Mouse (Mus musculus): ENCODE results near the gene A230072I06Rik.

The A230072I06Rik gene

GRCm38 (mm10) chr8:12278663-12279312 lies at the start of gene A230072I06Rik:
A230072I06Rik (plus strand) TSS chr8:12278819.
- no peak for DNase-seq (ENCODE audit: low spot score)

DNA sequence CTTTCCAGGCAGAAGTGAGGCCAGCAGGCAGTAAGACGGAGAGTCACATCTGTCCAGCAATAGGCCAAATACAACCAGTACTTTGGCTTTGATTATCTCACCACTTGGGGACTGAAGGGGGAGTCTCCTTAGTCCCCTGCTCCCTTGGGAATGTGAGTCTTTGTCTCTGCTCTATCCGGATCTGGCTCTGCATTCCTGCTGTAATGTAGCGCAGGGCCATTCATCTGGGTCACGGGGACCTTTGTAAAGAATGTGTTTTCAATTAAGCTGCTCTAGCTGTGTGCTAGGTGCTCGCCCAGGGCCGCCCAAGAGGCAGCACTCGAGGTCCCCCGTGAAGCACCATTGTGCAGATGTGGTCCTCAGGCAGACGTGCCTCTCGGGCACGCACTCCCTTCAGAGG lies 44.6 kb upstream of the A230072I06Rik start:
- no peak for DNase-seq (ENCODE audit: low spot score)

DNA sequence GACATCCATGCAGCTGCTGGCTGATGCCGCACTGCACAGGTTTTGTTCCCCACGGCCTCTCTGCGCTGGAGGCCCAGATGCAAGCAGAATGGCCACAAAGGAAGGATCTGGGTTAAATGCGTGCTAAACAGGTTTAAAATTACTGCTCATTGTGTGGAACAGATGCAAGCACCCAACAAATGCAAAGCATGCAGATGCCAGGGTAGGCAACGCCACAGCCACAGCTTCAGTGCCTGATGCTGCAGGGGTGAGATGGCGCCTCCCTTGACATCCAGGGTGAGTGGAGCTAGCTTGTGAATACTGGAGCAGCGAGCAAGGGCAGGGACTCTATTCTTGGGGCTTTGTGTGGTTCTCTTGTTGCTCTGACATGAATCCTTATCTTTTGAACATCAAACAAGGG lies 39.8 kb upstream of the A230072I06Rik start:
- DNase-seq (ENCODE audit: low spot score) = no peak

GRCm38 (mm10) chr8:12240143-12240542 lies 38.5 kb upstream of the A230072I06Rik start:
- no peak for DNase-seq (ENCODE audit: low spot score)

GRCm38 (mm10) chr8:12243746-12244145 lies 34.9 kb upstream of the A230072I06Rik start:
- DNase-seq (ENCODE audit: low spot score) = no peak

GRCm38 (mm10) chr8:12259890-12260289 lies 18.7 kb upstream of the A230072I06Rik start:
- no peak for DNase-seq (ENCODE audit: low spot score)

DNA sequence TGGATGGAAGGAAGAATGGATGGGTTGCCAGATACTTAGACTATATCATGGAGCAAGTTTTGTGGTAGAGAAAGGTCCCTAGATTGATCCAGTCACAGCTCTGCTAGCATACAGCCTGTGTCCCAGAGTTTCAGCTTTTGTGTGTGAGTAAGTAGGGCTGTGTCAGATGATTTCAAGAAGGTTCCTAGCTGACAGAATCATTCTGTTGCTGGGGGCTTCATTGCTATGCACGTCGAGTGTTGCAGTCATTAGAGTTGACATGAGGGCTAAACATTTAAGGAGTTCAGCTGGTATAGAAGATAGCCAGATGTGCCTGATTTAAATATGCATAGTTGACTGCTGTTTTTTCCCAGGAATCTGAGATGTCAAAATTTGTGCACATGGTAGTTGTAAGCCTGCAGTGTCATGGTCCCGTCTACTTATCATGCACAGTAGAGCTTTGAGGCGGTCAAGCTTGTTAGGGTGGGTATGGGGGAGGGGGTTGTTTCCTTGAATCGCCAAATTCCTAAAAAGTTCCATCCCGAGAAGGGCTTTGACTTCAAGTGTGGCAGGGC lies 18.1 kb upstream of the A230072I06Rik start:
- no peak for DNase-seq (ENCODE audit: low spot score)

- DNase-seq (ENCODE audit: low spot score) = no peak
These were observed 17.1 kb upstream of the A230072I06Rik start for GRCm38 (mm10) chr8:12261556-12261955.

- no peak for DNase-seq (ENCODE audit: low spot score)
These were observed 13.6 kb upstream of the A230072I06Rik start for GRCm38 (mm10) chr8:12264996-12265395.

DNA sequence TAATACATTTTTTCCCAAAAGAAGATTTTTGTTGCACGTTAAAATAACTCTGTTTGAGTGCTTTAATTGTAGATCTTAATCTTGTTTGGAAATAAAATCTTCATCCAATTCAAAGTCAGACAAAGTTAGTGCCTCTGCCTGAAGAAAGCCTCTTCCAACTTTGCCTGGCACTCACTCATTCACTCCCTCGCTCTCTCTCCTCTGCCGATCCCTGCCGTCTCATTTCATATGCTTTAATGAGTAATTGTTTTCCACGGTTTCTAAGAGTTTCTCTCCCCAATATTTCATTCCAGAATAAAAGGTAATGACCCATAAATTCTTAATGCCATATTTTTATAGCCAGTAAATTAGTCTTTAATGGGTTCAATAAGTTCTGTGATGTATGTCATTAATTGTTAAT lies 10.8 kb upstream of the A230072I06Rik start:
- DNase-seq (ENCODE audit: low spot score) = no peak

GRCm38 (mm10) chr8:12268306-12268829 lies 10.3 kb upstream of the A230072I06Rik start:
- no peak for DNase-seq (ENCODE audit: low spot score)

DNA sequence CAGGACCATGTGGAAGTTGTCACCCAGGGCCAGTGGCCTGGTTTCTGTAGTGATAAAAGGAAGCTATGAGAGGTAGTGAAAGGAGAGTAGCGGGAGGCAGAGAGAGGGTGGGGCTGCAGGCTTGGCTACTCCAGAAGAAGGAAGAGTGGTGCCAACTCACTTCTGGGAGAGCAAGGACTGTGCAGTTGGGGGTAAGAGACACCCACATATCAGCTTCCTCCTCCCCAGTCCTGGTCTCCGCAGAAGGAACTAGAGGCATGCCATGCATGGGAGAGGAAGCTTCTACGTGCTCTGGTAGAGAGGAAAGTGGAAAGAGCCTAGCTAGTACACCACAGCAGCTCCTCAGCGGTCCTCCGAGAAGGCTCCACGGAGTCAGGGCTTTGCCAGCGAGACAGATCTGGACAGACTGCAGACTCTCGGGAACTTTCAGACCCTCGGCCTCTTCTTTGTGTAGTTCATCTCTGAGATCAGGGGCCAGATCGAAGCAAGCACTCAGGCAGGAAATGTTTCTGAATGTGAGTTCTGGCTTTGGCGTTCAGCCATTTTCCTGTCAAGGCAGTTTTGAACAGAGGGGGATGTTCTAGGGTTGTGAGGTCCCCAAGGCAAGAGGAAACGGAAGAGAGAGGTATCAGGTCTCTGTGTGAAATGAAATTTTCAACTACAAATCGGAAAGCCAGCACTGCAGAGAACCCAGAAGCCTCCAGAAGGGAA lies 1.0 kb downstream of the A230072I06Rik start:
- no peak for DNase-seq (ENCODE audit: low spot score)

- DNase-seq (ENCODE audit: low spot score) = no peak
These were observed 3.5 kb downstream of the A230072I06Rik start for GRCm38 (mm10) chr8:12282128-12282527.

- no peak for DNase-seq (ENCODE audit: low spot score)
These were observed 11.9 kb downstream of the A230072I06Rik start for GRCm38 (mm10) chr8:12290551-12290950.

DNA sequence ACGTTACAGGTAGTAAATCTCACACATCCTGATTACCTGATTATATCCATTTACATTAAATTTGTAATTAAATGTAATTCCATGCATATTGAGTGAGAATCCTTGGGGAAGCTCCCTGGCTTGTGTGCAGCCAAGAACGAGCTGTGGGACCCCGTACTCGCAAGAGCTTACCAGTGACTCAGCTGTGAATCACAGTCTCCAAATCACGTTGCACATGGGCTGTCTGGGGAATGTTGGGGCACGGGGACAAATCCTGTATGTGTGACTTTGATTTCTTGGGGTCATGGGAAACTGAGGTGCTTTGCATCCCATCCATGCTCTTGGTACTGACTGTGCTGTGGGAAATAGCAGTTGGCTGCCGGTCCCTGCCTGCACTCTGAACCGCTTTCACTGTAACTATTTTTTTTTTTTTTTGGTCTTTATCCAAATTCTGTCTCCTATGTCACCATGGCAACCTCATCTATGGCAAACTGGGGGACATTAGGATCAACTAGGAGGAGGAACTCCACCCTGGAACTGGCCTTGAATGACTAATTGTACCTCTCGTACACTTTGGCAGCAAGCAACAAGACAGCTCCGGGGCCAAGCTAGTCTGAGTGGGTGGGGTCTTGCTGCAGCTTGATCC lies 19.8 kb downstream of the A230072I06Rik start:
- DNase-seq (ENCODE audit: low spot score) = no peak

DNA sequence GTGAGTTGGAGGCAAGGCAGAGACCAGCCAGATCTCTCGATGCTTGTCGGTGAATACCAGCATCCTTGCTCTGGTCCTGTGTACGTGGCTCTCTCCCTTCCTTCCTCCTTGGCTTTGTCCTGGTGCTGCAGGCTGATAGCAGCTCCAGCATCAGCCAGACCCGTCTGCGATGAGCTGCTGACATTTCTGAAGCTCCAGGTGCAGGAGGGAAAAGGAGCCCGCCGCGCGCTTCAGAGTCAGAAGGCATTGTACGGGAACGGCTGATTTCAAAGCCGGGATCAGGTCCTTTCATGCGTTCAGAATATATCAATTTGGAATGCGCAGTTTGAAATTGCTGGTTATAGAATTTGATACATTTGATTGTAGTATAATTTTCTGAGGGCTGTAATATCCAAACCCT lies 23.4 kb downstream of the A230072I06Rik start:
- no peak for DNase-seq (ENCODE audit: low spot score)

DNA sequence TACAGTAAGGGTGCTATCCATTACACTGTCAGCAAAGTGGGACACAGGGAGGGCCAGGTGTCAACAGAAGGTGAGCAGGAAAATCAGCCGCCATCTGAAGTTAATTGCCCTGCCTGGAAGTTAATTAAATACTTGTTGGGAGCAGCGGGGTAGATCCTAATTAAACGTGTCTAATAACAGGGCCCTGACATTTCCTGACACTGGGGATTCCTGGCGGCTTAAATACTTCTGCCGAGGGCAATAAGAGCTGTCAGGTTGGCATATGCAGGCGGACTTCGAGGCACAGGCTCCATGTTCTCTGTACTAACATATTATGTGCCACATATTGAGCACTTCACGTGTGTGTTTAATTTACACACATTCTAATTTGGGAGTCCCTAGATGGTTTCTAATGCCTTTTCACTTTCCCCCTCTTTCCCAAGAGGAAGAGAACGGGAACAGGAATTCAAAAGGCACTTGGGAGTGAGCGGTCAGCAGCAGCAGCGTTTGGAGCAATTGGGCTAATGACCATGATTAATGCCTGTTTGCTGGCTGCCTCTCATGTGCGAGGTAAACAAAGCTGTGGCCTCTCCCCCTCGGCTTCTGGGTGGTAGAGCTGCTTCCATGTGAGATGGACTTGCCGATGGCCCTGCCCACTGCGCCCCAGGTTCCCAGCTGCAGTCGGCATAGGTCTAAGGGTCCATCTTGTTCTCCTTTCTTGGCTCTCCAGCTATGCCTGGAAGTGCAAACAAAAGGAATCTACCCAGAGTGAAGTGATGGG lies 34.5 kb downstream of the A230072I06Rik start:
- no peak for DNase-seq (ENCODE audit: low spot score)

GRCm38 (mm10) chr8:12314258-12314657 lies 35.6 kb downstream of the A230072I06Rik start:
- DNase-seq (ENCODE audit: low spot score) = no peak

DNA sequence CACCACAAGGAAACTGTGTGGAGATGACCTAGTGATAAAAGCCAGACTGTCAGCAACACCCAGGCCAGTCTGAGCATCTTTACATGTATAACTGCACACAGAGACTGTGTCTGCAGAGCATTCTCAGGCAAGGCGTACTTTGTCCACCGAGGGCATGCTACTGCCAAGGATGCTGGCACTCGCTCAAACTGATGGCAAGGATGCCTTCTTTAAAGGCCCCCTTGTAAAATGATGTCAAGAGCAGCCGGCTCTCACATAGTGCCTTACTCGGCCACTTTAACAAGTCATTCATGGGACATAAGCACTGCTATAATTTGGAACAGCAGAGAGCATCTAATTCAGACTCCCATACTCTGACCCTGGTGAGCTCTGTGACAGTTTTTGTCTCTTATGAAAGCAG lies 36.6 kb downstream of the A230072I06Rik start:
- DNase-seq (ENCODE audit: low spot score) = no peak

DNA sequence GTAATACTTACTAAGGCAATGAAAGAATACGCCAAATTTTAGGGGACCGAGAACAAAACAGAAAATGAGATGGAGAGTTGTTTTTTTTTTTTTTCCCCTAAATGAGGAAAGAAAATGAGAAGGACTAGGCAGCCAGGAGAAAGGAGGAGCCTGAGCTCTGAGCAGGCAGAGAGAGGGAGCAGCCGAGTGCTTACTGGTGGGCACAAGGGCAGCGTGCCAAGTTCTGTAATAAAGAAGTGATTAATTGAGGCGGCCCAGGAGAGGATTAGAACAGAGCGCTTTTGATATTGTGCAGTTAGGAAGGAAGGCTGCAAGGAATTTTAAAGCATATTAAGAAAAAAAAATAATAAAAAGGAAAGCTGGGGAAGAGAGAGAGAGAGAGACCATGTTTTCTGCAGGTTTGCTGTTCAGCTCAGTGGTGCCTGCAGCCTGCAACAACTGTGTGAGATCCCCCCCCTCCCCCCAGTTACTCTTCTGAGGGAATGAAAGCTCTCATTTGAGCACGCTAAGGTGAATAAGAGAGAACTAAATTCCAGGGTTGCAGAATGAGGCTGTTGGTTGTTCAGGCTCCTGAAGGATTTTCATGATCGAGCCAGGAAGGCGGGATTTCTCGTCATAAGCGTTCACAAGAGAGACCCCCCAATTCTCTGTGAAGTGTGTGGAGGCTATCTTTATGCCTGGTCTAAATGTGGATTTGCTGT lies 41.3 kb downstream of the A230072I06Rik start:
- DNase-seq (ENCODE audit: low spot score) = no peak

DNA sequence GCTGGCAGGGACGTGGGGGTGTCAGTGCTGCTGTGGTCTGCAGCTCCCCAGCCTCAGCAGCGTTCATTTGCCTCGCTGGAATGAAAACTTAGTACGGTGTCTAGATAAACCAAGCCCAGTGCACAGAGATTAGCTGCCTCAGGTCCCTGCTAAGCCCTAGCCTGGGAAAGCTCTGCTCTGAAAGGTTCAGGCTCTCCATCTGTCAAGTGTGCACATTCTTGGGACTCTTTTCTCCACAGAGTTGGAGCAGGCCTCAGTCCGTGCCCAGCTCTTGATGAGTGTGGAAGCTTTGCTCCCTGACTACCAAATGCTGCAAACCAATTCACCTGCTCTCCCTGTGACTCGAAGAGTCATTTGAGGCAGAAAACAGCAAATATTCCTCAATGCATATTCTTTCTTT lies 43.5 kb downstream of the A230072I06Rik start:
- DNase-seq (ENCODE audit: low spot score) = no peak
